Mouse (Mus musculus): ENCODE data around the gene Men1. TPM values are rescaled to one million over a fixed set of nuclear protein-coding genes. Genes with fewer than 3 reads are reported as not detected.

Men1 gene
- polyA plus RNA-seq, 1 experiment from 2014 or later = 91.8 TPM

DNA sequence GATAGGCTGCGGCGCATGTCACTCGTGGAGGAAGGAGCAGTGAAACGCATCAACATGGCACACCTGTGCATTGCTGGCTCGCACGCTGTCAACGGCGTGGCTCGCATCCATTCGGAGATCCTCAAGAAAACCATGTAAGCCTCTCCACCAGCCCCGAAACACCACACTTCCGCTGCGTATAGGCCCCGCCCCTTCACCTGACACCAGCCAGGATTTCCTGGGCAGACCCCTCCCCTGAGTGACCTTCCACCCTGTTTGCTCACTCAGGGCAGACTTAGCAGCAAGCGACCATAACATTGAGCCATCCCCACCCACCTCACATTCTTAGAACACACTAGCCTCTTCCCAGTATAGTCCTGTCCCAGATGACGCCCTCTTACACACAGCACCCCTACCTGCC is 55.0 kb downstream of the Men1 start:
- H3K27ac ChIP-seq = 0 out of 2 replicates have a peak overlapping the region, but pooled peaks have one; percentile 48
- H3K9ac ChIP-seq = peak overlapping the region; percentile 33
- H3K36me3 ChIP-seq = peaks cover 8% of the 10 kb centered on the region
- 6% methylated on average over 16 of the region's 16 CpGs for WGBS
- peak; percentile 50; the same call in 1 of the 2 replicates for ATAC-seq (replicated peaks; ENCODE audit: low FRiP score)
- H3K9me3 ChIP-seq (replicated peaks) = no peaks in the 10 kb centered on the region
- H3K4me3 ChIP-seq (replicated peaks) = peak overlapping the region; percentile 39
- H3K4me2 ChIP-seq = peak overlapping the region; percentile 72
- no peaks in the 10 kb centered on the region for H3K27me3 ChIP-seq
- peaks cover 44% of the 10 kb centered on the region for H3K4me1 ChIP-seq

DNA sequence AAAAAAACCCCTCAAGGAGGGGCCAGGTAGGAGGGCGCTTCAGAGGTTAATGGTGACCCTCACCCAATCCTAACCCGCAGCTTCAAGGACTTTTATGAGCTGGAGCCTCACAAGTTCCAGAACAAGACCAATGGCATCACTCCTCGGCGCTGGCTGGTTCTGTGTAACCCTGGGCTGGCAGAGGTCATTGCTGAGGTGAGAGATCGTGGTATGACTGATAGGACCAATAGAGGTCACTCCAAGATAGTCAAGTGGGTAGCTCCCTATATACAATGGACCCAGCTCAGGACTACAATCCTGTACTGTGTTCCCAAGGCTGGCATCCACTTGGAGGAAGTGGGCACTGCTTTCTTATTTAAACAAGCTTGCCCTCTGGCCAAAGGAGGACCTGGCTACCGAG is 55.5 kb downstream of the Men1 start:
- no peak overlapping the region for H3K27ac ChIP-seq
- no peaks in the 10 kb centered on the region for H3K27me3 ChIP-seq
- ATAC-seq (replicated peaks; ENCODE audit: low FRiP score) = no peak
- H3K36me3 ChIP-seq = peaks cover 8% of the 10 kb centered on the region
- peak overlapping the region; percentile 72 for H3K4me2 ChIP-seq
- no peak overlapping the region for H3K4me3 ChIP-seq (replicated peaks)
- 55% methylated on average over 6 of the region's 6 CpGs for WGBS
- H3K4me1 ChIP-seq = peaks cover 40% of the 10 kb centered on the region
- no peaks in the 10 kb centered on the region for H3K9me3 ChIP-seq (replicated peaks)
- H3K9ac ChIP-seq = no peak overlapping the region

Small RNA genes lying within 50 kb of the gene (microRNA-seq; reads per million reads assigned to microRNA genes)
- gene Mir6989 = 0.44 reads per million

Other genes starting within 250 kb of the Men1 start
- 44.8 and 45.8 TPM in 2 replicates for gene Cdca5, start 250.0 kb upstream of the Men1 start, polyA plus RNA-seq (2015; fragmentation: Nextera tagmentation; extraction: Ambion mirVana)
- 0.34 and 0.55 TPM in 2 replicates for gene AC131692.1, start 240.6 kb upstream of the Men1 start, polyA plus RNA-seq (2015; fragmentation: Nextera tagmentation; extraction: Ambion mirVana)
- gene Naaladl1, start 229.2 kb upstream of the Men1 start, polyA plus RNA-seq (2015; fragmentation: Nextera tagmentation; extraction: Ambion mirVana) = 0.51 and 0.54 TPM in 2 replicates
- 44.0 and 47.2 TPM in 2 replicates for gene Sac3d1, start 216.3 kb upstream of the Men1 start, polyA plus RNA-seq (2015; fragmentation: Nextera tagmentation; extraction: Ambion mirVana)
- 32.3 and 34.2 TPM in 2 replicates for gene Snx15, start 206.7 kb upstream of the Men1 start, polyA plus RNA-seq (2015; fragmentation: Nextera tagmentation; extraction: Ambion mirVana)
- 0.52 and 0.54 TPM in 2 replicates for gene Batf2, start 194.0 kb upstream of the Men1 start, polyA plus RNA-seq (2015; fragmentation: Nextera tagmentation; extraction: Ambion mirVana)
- gene Arl2, start 193.4 kb upstream of the Men1 start, polyA plus RNA-seq (2015; fragmentation: Nextera tagmentation; extraction: Ambion mirVana) = 103 and 113 TPM in 2 replicates
- not detected in 2 replicates for gene Majin, start 150.6 kb upstream of the Men1 start, polyA plus RNA-seq (2015; fragmentation: Nextera tagmentation; extraction: Ambion mirVana)
- gene Gpha2, start 108.6 kb upstream of the Men1 start, polyA plus RNA-seq (2015; fragmentation: Nextera tagmentation; extraction: Ambion mirVana) = 0.39 and 0.74 TPM in 2 replicates
- 22.9 and 27.6 TPM in 2 replicates for gene Ppp2r5b, start 99.1 kb upstream of the Men1 start, polyA plus RNA-seq (2015; fragmentation: Nextera tagmentation; extraction: Ambion mirVana)
- 9.8 and 12.1 TPM in 2 replicates for gene Atg2a, start 93.3 kb upstream of the Men1 start, polyA plus RNA-seq (2015; fragmentation: Nextera tagmentation; extraction: Ambion mirVana)
- 67.8 and 81.8 TPM in 2 replicates for gene Ehd1, start 58.3 kb upstream of the Men1 start, polyA plus RNA-seq (2015; fragmentation: Nextera tagmentation; extraction: Ambion mirVana)
- 0.78 and 1.0 TPM in 2 replicates for gene Cdc42bpg, start 28.5 kb upstream of the Men1 start, polyA plus RNA-seq (2015; fragmentation: Nextera tagmentation; extraction: Ambion mirVana)
- 18.7 and 21.9 TPM in 2 replicates for gene Map4k2, start 6.2 kb downstream of the Men1 start, polyA plus RNA-seq (2015; fragmentation: Nextera tagmentation; extraction: Ambion mirVana)
- 155 and 165 TPM in 2 replicates for gene Sf1, start 28.7 kb downstream of the Men1 start, polyA plus RNA-seq (2015; fragmentation: Nextera tagmentation; extraction: Ambion mirVana)
- 28.2 and 30.4 TPM in 2 replicates for gene Pygm, start 49.4 kb downstream of the Men1 start, polyA plus RNA-seq (2015; fragmentation: Nextera tagmentation; extraction: Ambion mirVana)
- 89.5 and 97.6 TPM in 2 replicates for gene Rasgrp2, start 64.4 kb downstream of the Men1 start, polyA plus RNA-seq (2015; fragmentation: Nextera tagmentation; extraction: Ambion mirVana)
- 6.3 TPM in 2 replicates for gene Nrxn2, start 83.8 kb downstream of the Men1 start, polyA plus RNA-seq (2015; fragmentation: Nextera tagmentation; extraction: Ambion mirVana)
- gene Slc22a12, start 208.1 kb downstream of the Men1 start, polyA plus RNA-seq (2015; fragmentation: Nextera tagmentation; extraction: Ambion mirVana) = 14.1 and 16.3 TPM in 2 replicates